In genomic region chr13:109778297-109778835, GRCm38 (mm10) we compare ENCODE assay signal across 21 mouse cellular contexts.
A peak's percentile ranks its signal among the peaks of the same experiment; 100 is the strongest.
DNase-seq lines count a peak whose midpoint lies in the region; ATAC-seq lines count a peak whose summit lies in the region.
"Had no signal": no experiment of that assay in that cellular context is flagged by ENCODE, and none has a peak within 500 bp of the region (broad histone marks: within the 10 kb centered on the region; RNA-seq: fewer than 3 reads in every experiment).

No protein-coding gene starts in this region.

- H3K9me3 ChIP-seq in midbrain, embryonic 10.5 days (replicated peaks): no peaks in the 10 kb centered on the region
- no peaks in the 10 kb centered on the region for H3K9me3 ChIP-seq in midbrain, embryonic 13.5 days
- no peaks in the 10 kb centered on the region for H3K9me3 ChIP-seq in limb, embryonic 10.5 days (replicated peaks)
- H3K9me3 ChIP-seq: embryonic facial prominence, embryonic 15.5 days; heart, embryonic 13.5 days; lung, embryonic 15.5 days; neural tube, embryonic 12.5 days had no signal

- H3K4me3 ChIP-seq in midbrain, embryonic 10.5 days: no peak overlapping the region
- no peak overlapping the region for H3K4me3 ChIP-seq in midbrain, embryonic 13.5 days (replicated peaks)
- no peak overlapping the region for H3K4me3 ChIP-seq in limb, embryonic 10.5 days
- H3K4me3 ChIP-seq: embryonic facial prominence, embryonic 15.5 days; heart, embryonic 13.5 days; lung, embryonic 15.5 days; neural tube, embryonic 12.5 days had no signal

- no peaks in the 10 kb centered on the region for H3K36me3 ChIP-seq in midbrain, embryonic 10.5 days
- H3K36me3 ChIP-seq in midbrain, embryonic 13.5 days: no peaks in the 10 kb centered on the region
- no peaks in the 10 kb centered on the region for H3K36me3 ChIP-seq in limb, embryonic 10.5 days
- H3K36me3 ChIP-seq: embryonic facial prominence, embryonic 15.5 days; lung, embryonic 15.5 days; neural tube, embryonic 12.5 days had no signal

- H3K27me3 ChIP-seq in midbrain, embryonic 10.5 days (ENCODE audit: low read depth, poor library complexity, severe bottlenecking): 0 out of 2 replicates have a peak, but pooled peaks cover 5% of the 10 kb centered on the region
- H3K27me3 ChIP-seq in midbrain, embryonic 13.5 days: no peaks in the 10 kb centered on the region
- no peaks in the 10 kb centered on the region for H3K27me3 ChIP-seq in limb, embryonic 10.5 days (ENCODE audit: low read depth, poor library complexity, severe bottlenecking)
- H3K27me3 ChIP-seq: embryonic facial prominence, embryonic 15.5 days; heart, embryonic 13.5 days; lung, embryonic 15.5 days; neural tube, embryonic 12.5 days had no signal

- 25% methylated on average over 9 of the region's 9 CpGs for WGBS in midbrain, embryonic 10.5 days
- 24% methylated on average over 9 of the region's 9 CpGs for WGBS in midbrain, embryonic 13.5 days
- WGBS in limb, embryonic 10.5 days: 46% methylated on average over 9 of the region's 9 CpGs

- ATAC-seq in CD4-positive, CD25-positive, alpha-beta regulatory T cell, adult 4 months: no peak
- ATAC-seq in midbrain, embryonic 13.5 days: no peak
- ATAC-seq: intestine, embryonic 16.5 days had no signal

- H3K27ac ChIP-seq in midbrain, embryonic 10.5 days (replicated peaks): peak overlapping the region; percentile 19
- H3K27ac ChIP-seq in midbrain, embryonic 13.5 days: no peak overlapping the region
- H3K27ac ChIP-seq in limb, embryonic 10.5 days: peak overlapping the region; percentile 12; the same call in 1 of the 2 replicates
- H3K27ac ChIP-seq: embryonic facial prominence, embryonic 15.5 days; heart, embryonic 13.5 days; liver, embryonic 14.5 days; lung, embryonic 15.5 days; neural tube, embryonic 12.5 days; stomach, postnatal 0 days had no signal

- DNase-seq in CD4-positive, CD25-positive, alpha-beta regulatory T cell, adult 2 months (ENCODE audit: low read depth, low spot score): peak; percentile 22
- DNase-seq in midbrain, embryonic 10.5 days (ENCODE audit: low spot score): peak; percentile 24
- DNase-seq in ZHBTc4 (ENCODE audit: low read depth, low spot score): peak; percentile 90
- no peak for DNase-seq in limb, embryonic 10.5 days (ENCODE audit: low spot score)
- DNase-seq in kidney, postnatal 36 days: no peak
- no peak for DNase-seq in kidney, postnatal 10 days
- DNase-seq: adrenal gland, adult 2 months; cerebellum, adult 9-10 months; gastrocnemius, postnatal 14 days; heart, adult 18-20 months; lung, postnatal 4 days; right cerebral cortex, adult 18-20 months had no signal

- H3K4me1 ChIP-seq in midbrain, embryonic 10.5 days: peaks cover 40% of the 10 kb centered on the region
- H3K4me1 ChIP-seq in midbrain, embryonic 13.5 days (replicated peaks): peaks cover 30% of the 10 kb centered on the region
- H3K4me1 ChIP-seq in limb, embryonic 10.5 days: peaks cover 26% of the 10 kb centered on the region

- no peak overlapping the region for H3K9ac ChIP-seq in midbrain, embryonic 13.5 days (replicated peaks)
- H3K9ac ChIP-seq: embryonic facial prominence, embryonic 15.5 days; heart, embryonic 13.5 days; liver, embryonic 14.5 days; lung, embryonic 15.5 days; neural tube, embryonic 12.5 days had no signal

- H3K4me2 ChIP-seq in midbrain, embryonic 13.5 days (replicated peaks): no peak overlapping the region
- H3K4me2 ChIP-seq: embryonic facial prominence, embryonic 15.5 days; heart, embryonic 13.5 days; lung, embryonic 15.5 days; neural tube, embryonic 12.5 days had no signal

Comparison
In these comparisons a context has a peak if more than half of its experiments do, and no peak if none do; other contexts are left out.
1. DNase-seq: peak in CD4-positive, CD25-positive, alpha-beta regulatory T cell, adult 2 months (single experiment), midbrain, embryonic 10.5 days (single experiment) and ZHBTc4 (single experiment); none in limb, embryonic 10.5 days (single experiment), kidney, postnatal 36 days (0 of 2) and kidney, postnatal 10 days (single experiment).